ENCODE assay signal across 17 mouse cellular contexts in genomic region chr17:64659682-64660081, GRCm38 (mm10).
"Had no signal": no experiment of that assay in that cellular context is flagged by ENCODE, and none has a peak within 500 bp of the region (broad histone marks: within the 10 kb centered on the region; RNA-seq: fewer than 3 reads in every experiment).

No protein-coding gene starts in this region.

- H3K4me3 ChIP-seq: layer of hippocampus, adult 2 months; limb, embryonic 10.5 days; limb, embryonic 13.5 days; liver, embryonic 13.5 days; midbrain, embryonic 12.5 days had no signal

- DNase-seq: kidney, adult 18-20 months; kidney, postnatal 25 days; layer of hippocampus, adult 9-11 months; liver; liver, embryonic 13.5 days; lung, adult 2 months; lung, postnatal 10 days; thymus, adult 18-20 months; thymus, postnatal 36 days had no signal

- H3K4me1 ChIP-seq: limb, embryonic 10.5 days; limb, embryonic 13.5 days; midbrain, embryonic 12.5 days had no signal

- H3K9ac ChIP-seq: limb, embryonic 13.5 days; liver, embryonic 13.5 days; midbrain, embryonic 12.5 days had no signal

- H3K9me3 ChIP-seq: limb, embryonic 10.5 days; limb, embryonic 13.5 days; liver, embryonic 13.5 days had no signal

- H3K4me2 ChIP-seq: limb, embryonic 13.5 days; liver, embryonic 13.5 days; midbrain, embryonic 12.5 days had no signal

- H3K27ac ChIP-seq: kidney, postnatal 0 days; layer of hippocampus, adult 2 months; limb, embryonic 10.5 days; limb, embryonic 13.5 days; liver, embryonic 13.5 days; macrophage; midbrain, embryonic 12.5 days had no signal

- ATAC-seq: intestine, embryonic 16.5 days; midbrain, embryonic 16.5 days had no signal

- H3K27me3 ChIP-seq: limb, embryonic 13.5 days; liver, embryonic 13.5 days; midbrain, embryonic 12.5 days had no signal
